Mouse (Mus musculus): Measurements from ENCODE around the gene Hs6st2.

Hs6st2 gene

GRCm38 (mm10) chrX:51681756-51682155 lies at the start of gene Hs6st2:
Hs6st2 (minus strand) TSS chrX:51681856.
- no peak for DNase-seq (ENCODE audit: low read depth, low spot score)

- DNase-seq (ENCODE audit: low read depth, low spot score), result no peak
These were observed 32.6 kb upstream of the Hs6st2 start for GRCm38 (mm10) chrX:51714086-51714745.

DNA sequence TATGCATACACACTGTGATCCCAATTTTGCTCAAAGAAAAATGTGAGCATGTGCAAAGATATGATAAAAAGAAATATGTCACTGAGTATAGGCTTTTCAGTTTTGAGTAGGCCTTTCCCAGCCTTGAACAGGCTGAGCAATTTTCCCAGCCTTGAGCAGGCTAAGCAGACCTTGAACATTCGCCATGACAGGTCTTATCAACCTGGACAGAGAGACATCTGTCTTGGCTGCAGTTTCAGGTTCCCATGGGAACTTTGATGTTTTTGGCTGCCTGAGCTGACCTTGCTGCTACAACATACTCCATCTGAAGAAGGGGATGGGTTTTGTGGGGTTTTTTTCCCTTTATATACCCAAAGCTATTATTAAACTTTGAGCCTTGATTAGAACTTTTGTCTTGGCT lies 31.3 kb upstream of the Hs6st2 start:
- no peak for DNase-seq (ENCODE audit: low read depth, low spot score)

GRCm38 (mm10) chrX:51702823-51703222 lies 21.2 kb upstream of the Hs6st2 start:
- no peak for DNase-seq (ENCODE audit: low read depth, low spot score)

DNA sequence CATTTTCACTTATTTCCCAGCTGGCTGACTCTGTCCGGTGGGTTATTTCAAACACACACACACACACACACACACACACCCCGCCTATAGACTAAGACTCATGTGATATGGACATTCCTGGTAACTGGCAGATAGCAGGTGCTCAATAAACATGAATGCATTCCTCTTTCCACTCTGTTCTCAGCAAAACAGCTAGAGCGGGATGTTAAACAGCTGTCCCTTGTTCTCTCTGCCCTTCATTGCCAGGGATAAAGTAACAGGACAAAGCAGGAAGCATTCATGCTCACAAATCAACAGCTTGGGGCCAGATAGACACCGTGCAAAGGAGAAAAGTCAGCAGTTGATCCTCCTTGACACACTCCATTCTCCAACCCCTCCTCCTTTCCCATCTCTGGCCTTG lies 17.4 kb upstream of the Hs6st2 start:
- DNase-seq (ENCODE audit: low read depth, low spot score), result no peak

- DNase-seq (ENCODE audit: low read depth, low spot score), result no peak
These were observed 4.6 kb upstream of the Hs6st2 start for GRCm38 (mm10) chrX:51686048-51686949.

GRCm38 (mm10) chrX:51684336-51685056 lies 2.8 kb upstream of the Hs6st2 start:
- no peak for DNase-seq (ENCODE audit: low read depth, low spot score)

- no peak for DNase-seq (ENCODE audit: low read depth, low spot score)
These were observed 437 bp downstream of the Hs6st2 start for GRCm38 (mm10) chrX:51681170-51681667.

DNA sequence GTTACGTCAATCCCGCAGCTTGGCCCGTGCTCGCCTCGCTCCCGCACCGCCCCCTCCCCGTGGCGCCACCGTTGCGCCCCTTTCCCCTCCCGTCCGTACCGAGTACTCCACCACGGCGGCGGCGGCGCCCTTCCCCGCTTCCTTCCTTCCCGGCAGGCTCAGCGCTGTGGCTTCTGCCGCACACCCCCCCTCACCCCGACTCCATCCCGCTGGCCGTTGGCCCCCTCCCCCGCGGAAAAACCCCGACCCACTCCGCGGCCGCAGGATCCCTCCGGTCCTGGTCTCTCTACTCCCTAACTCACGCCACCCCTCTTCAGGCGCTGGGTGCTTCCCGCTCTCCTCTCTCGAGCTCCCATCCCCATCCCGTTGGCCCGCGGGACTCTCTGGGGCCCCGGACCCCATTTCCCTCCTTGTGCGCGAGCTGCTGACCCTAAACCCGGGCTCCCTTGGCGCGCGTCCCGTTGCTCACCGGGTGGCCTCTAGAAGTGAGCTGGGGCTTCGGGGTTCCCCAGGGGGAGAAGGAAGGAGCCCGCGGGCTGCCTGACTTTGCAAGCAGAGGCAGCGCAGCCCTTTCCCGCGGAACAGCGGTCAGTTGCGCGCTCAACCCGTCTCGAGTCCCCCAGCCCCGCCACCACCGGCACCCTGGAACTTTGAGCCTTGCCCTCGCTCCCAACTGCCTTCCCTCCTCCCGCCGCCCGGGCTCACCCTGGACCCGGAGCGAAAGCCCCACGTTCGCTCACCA lies 1.1 kb downstream of the Hs6st2 start:
- DNase-seq (ENCODE audit: low read depth, low spot score), result no peak

DNA sequence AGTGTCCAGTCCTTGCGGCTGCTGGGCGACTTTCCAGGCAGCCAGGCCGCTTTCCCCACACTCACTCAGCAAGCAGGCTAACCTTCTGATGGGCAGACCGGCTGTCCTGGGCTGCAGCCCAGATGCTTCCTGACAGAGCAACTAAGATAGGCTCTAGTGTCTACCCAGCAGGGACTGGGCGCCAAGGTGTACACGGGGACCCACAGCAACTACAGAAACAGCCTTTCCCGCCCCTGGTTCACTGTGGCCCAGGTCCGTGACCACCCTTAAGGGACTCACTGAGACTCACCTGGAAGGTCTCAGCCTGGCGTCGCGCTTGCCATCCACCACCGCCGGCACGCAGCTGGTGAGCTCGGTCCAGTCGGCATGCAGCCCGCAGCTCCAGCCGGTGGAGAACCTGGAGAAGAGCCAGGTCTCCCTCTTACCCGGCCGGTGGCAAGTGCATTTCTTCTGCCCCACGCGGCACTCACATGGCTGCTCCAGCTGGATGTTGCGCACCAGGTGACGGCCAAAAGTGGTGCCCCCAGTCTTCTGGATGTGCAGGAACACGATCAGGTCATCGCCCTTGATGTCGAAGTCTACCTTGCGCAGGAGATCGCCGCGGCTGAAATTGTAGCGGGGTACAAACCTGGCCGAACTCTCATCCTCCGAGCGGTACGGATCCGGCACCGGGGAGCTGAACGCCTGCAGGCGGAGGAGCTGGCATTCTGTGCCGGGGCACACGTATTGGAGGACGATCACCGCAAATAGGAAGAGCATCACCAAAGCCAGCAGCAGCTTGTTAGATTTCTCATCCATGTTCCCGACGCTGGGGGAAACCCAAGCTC lies 1.8 kb downstream of the Hs6st2 start:
- DNase-seq (ENCODE audit: low read depth, low spot score), result no peak

DNA sequence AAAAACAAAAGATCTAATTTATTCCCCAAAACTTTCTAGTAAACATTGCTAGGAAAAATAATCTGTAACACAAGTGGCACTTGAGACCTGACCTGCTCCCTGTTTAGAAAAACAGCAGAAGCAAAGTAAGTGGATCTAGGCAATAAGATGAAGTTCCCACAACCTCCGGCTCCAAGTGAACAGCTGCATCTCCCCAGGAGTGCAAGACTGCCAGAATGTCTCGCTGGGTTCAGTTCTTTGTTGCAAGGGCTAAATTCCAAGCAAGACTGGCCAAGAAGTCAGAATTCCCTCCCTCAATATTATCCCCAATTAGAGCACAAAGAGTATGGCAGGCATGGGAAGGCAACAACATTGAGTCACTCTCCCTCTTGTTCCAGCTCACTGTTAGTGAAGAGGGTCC lies 23.4 kb downstream of the Hs6st2 start:
- no peak for DNase-seq (ENCODE audit: low read depth, low spot score)

DNA sequence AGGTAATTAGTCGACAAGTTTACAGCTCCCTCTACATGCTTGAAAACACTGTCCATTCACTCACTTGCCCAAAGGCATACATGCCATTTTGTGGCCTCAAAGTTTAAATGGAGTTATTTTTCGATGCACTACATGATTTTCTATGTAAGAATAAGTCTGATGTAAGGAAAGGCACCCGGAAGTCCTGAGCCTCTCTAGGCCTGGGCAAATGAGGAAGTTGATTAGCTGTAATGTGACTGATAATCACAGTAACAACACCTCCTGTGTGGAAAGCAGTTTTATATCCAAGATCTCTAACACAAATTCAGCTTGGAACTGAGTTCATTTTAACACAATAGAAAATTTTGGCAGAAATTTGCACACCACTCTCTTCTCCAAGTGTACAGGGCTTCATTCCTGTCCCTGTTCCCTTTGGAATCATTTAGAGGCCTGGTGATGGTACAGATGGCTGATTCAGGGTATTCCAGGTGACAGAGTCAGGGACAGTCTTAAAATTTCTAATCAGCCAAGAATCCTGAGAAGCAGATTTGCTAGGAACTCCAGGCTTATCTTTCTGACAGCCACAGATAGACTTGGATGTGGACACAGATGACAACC lies 38.9 kb downstream of the Hs6st2 start:
- no peak for DNase-seq (ENCODE audit: low read depth, low spot score)

- no peak for DNase-seq (ENCODE audit: low read depth, low spot score)
These were observed 45.9 kb downstream of the Hs6st2 start for GRCm38 (mm10) chrX:51635756-51636155.

- no peak for DNase-seq (ENCODE audit: low read depth, low spot score)
These were observed 50.3 kb downstream of the Hs6st2 start for GRCm38 (mm10) chrX:51631376-51631775.

DNA sequence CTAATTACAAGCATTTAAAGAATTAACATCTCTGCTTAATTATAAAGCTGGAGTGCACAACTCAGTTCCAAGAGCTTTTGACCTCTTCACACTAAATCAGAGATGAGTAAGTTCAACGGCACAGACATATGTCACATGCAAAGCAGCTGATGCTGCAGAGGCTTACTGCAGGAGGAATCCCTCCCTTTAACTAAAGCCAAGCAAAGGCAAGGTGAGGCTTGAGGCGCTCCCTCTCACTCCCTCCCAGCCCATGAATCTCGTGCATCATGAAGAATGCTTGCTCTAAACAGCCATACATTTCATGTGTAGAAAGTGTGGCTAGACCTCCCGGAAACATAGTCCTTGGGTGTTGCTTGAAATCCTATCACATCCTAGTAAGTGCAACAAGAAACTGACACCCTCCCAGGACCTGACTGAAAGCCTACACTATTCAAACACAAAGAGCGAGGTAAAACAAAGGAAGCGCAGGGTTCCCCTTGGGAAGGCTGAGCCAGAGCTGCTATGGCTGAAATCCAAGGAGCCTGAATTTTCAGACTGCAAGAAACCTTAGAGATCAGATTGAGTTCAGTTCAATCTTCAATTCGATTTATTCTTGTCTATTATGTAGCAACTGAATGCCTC lies 67.2 kb downstream of the Hs6st2 start:
- DNase-seq (ENCODE audit: low read depth, low spot score), result no peak

DNA sequence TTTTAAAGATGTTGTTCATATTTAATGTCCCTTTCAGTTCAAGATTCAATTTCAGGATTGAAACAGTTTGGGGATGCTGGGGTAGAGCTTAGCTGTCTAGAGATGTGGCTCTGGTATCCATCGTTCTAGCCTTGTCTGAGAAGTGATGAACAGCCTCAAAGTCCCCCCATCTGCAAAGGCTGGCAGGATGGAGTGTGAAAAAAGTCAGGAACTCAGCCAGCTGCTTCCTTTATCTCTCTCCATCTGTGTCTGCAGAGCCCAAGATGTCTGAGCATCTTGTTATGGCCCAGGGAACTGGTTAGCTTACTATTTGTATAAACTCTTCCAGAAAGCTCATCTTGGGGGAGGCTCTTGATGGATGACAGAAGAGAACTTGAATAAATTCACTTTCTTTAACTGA lies 70.9 kb downstream of the Hs6st2 start:
- DNase-seq (ENCODE audit: low read depth, low spot score), result no peak

DNA sequence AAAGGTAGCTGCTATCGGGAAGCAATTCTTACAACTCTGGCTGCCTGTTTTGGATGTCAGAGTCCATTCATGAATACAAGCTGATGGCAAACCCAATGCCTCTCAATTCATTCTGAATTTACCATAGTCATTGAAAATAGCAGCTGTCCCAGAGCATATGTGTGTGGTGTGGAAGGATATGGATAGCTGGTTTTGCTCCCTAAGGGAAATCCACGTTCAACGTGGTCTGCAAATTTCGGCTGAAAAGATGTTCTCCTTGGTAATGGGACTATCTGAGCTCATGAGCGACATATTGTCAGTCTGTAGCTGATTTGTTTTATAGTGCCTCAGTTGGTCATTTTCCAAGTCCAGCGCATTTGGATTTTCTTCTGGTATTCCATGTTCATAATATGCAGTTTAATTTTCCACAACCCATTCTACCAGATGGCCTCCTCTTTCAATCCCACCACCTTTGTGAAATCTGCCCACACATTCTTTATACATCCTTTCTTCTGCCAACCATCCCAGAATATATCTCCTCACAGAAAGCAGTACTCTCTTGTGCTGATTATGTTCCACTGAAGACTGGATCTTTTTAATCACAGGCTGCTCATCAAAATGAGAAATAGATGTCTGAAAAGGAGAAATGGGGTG lies 75.3 kb downstream of the Hs6st2 start:
- DNase-seq (ENCODE audit: low read depth, low spot score), result no peak

DNA sequence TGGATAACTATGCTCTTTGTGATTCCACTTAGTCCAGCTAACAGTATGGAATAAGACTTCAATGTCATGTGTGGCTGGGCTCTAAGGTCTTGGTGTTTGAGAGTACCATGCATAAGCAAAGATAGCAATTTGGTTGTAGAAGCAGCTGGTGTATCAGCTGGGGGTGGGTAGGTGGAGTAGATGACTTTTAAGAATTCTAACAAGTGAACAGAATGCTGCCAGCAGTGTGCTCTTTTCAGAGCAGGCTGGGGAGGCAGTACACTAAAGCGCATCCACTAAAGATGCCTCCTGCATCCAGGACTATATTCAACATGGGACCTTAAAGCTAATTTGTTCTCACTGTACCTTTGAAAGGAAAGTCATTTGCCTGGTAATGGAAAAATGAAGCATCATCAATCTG lies 88.9 kb downstream of the Hs6st2 start:
- DNase-seq (ENCODE audit: low read depth, low spot score), result no peak

DNA sequence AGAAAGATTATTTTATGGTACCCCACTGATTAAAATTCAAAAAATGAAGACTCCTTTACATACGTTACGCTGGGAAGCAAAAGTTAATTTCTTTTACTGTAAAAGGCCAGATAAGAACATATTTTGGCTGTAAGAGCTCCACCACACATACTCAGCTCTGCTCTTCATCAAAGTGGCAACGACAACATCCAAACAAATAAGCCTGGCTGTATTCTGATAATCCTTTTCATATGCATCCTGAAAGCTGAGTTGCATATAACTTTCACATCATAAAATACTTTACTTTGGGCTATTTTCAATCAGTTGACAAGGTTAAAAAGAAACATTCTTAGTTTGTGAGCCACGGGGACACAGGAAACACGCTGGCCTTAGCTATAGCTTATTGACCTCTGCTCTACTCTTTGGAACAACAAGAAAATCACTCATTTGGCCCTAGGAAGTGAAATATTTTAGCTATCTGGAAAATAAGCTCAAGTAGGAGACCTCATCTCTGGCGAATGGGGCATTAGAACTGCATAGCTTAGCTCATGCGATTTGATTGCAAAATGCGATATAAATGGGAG lies 91.1 kb downstream of the Hs6st2 start:
- DNase-seq (ENCODE audit: low read depth, low spot score), result no peak
